In the genomic region with DNA sequence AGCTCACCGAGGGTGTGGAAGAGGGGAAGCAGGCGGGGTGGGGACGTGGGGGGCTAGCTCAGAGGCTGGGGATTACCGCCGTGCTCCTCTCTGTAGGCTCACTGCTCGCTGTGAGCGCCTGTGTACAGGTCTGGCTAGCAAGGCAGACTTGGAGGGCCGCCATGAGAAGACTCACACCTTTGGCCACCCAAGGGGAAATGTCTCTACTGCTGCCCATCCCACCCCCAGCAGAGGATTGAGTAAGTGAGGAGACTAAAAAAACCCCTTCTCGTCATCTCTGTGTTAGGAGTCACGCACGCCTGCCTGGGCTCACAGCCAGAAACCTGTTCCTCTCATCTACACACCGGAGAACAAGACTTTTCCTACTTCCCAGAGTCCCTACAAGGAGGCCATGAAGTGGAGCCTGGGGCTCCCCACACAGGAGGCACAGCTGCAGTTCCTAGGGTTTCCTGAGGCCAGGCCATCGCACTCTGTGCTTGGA, we compare ENCODE assay signal across 10 mouse cellular contexts.
DNase-seq lines count a peak whose midpoint lies in the region; ATAC-seq lines count a peak whose summit lies in the region.
"Had no signal": no experiment of that assay in that cellular context is flagged by ENCODE, and none has a peak within 500 bp of the region (broad histone marks: within the 10 kb centered on the region; RNA-seq: fewer than 3 reads in every experiment).

No protein-coding gene starts in this region.

- no peak overlapping the region for H3K4me3 ChIP-seq in kidney, embryonic 14.5 days (ENCODE audit: low read length)
- no peak overlapping the region for H3K4me3 ChIP-seq in kidney, embryonic 15.5 days (replicated peaks)
- H3K4me3 ChIP-seq in heart, embryonic 14.5 days (ENCODE audit: control insufficient read depth in 1 of 2, insufficient read depth in 1 of 2, low read depth in 1 of 2, low read length in 2 of 2) = no peak overlapping the region
- H3K4me3 ChIP-seq: erythroblast, embryonic 14.5 days; neural tube, embryonic 12.5 days had no signal

- H3K27ac ChIP-seq in kidney, embryonic 14.5 days (ENCODE audit: low read depth, low read length) = no peak overlapping the region
- no peak overlapping the region for H3K27ac ChIP-seq in kidney, embryonic 15.5 days
- peak overlapping the region; percentile 35 to 64; a peak in 3 of 4 replicates for H3K27ac ChIP-seq in heart, embryonic 14.5 days (replicated peaks in 1 of 2; ENCODE audit: control insufficient read depth in 1 of 2, insufficient read depth in 1 of 2, low read depth in 2 of 2, low read length in 2 of 2)
- H3K27ac ChIP-seq: neural tube, embryonic 12.5 days had no signal

- 74% methylated on average over 13 of the region's 13 CpGs for WGBS in kidney, embryonic 14.5 days
- WGBS in kidney, embryonic 15.5 days = 75% methylated on average over 13 of the region's 13 CpGs
- WGBS in heart, embryonic 14.5 days = 59% methylated on average over 13 of the region's 13 CpGs

- H3K27me3 ChIP-seq in kidney, embryonic 14.5 days (ENCODE audit: control insufficient read depth, insufficient read depth, low read length) = no peaks in the 10 kb centered on the region
- H3K27me3 ChIP-seq in kidney, embryonic 15.5 days = no peaks in the 10 kb centered on the region
- H3K27me3 ChIP-seq in heart, embryonic 14.5 days (ENCODE audit: control insufficient read depth, insufficient read depth, low read length) = no peaks in the 10 kb centered on the region
- H3K27me3 ChIP-seq: neural tube, embryonic 12.5 days had no signal

- peak; percentile 17 for DNase-seq in adrenal gland, postnatal 14 days
- DNase-seq in adrenal gland, postnatal 10 days = no peak
- peak; percentile 47 for DNase-seq in cerebellum, adult 11 months
- no peak for DNase-seq in frontal cortex, postnatal 10 days (ENCODE audit: low spot score in 2 of 2)
- no peak for DNase-seq in lung, postnatal 14 days

- no peaks in the 10 kb centered on the region for H3K9me3 ChIP-seq in kidney, embryonic 14.5 days (ENCODE audit: control insufficient read depth, low read length)
- no peaks in the 10 kb centered on the region for H3K9me3 ChIP-seq in kidney, embryonic 15.5 days (replicated peaks)
- H3K9me3 ChIP-seq in heart, embryonic 14.5 days (ENCODE audit: control insufficient read depth, low read length) = no peaks in the 10 kb centered on the region
- H3K9me3 ChIP-seq: neural tube, embryonic 12.5 days had no signal

- H3K36me3 ChIP-seq in kidney, embryonic 14.5 days (ENCODE audit: control insufficient read depth, insufficient read depth, low read length) = no peaks in the 10 kb centered on the region
- H3K36me3 ChIP-seq in kidney, embryonic 15.5 days = no peaks in the 10 kb centered on the region
- H3K36me3 ChIP-seq in heart, embryonic 14.5 days (ENCODE audit: control insufficient read depth, insufficient read depth, low read length) = 0 out of 2 replicates have a peak, but pooled peaks cover 7% of the 10 kb centered on the region

- peak; percentile 16; the same call in 1 of the 2 replicates for ATAC-seq in kidney, embryonic 14.5 days (ENCODE audit: low FRiP score, low TSS enrichment)
- ATAC-seq in kidney, embryonic 15.5 days (replicated peaks; ENCODE audit: low FRiP score) = no peak
- peak; percentile 26; the same call in 1 of the 2 replicates for ATAC-seq in heart, embryonic 14.5 days (ENCODE audit: insufficient number of reproducible peaks, insufficient read depth, low FRiP score, low read depth)

- H3K9ac ChIP-seq in kidney, embryonic 14.5 days (ENCODE audit: low read depth, low read length) = no peak overlapping the region
- no peak overlapping the region for H3K9ac ChIP-seq in kidney, embryonic 15.5 days
- H3K9ac ChIP-seq in heart, embryonic 14.5 days (ENCODE audit: low read length) = no peak overlapping the region; the same call in 1 of the 2 replicates
- H3K9ac ChIP-seq: neural tube, embryonic 12.5 days had no signal

- no peak overlapping the region for H3K4me2 ChIP-seq in kidney, embryonic 14.5 days (replicated peaks; ENCODE audit: low read depth, low read length)
- H3K4me2 ChIP-seq in kidney, embryonic 15.5 days = no peak overlapping the region
- H3K4me2 ChIP-seq in heart, embryonic 14.5 days (ENCODE audit: low read length) = no peak overlapping the region
- H3K4me2 ChIP-seq: neural tube, embryonic 12.5 days had no signal

- H3K4me1 ChIP-seq in kidney, embryonic 14.5 days (ENCODE audit: control insufficient read depth, insufficient read depth, low read length) = 0 out of 2 replicates have a peak, but pooled peaks cover 5% of the 10 kb centered on the region
- peaks cover 11% of the 10 kb centered on the region for H3K4me1 ChIP-seq in kidney, embryonic 15.5 days
- peaks cover 10 to 17% of the 10 kb centered on the region in 2 experiments for H3K4me1 ChIP-seq in heart, embryonic 14.5 days (ENCODE audit: control insufficient read depth in 2 of 2, insufficient read depth in 2 of 2, low read length in 2 of 2)
- H3K4me1 ChIP-seq: neural tube, embryonic 12.5 days had no signal

Comparison
In these comparisons a context has a peak if more than half of its experiments do, and no peak if none do; other contexts are left out.
1. DNase-seq: peak in adrenal gland, postnatal 14 days (single experiment) and cerebellum, adult 11 months (single experiment); none in adrenal gland, postnatal 10 days (single experiment), frontal cortex, postnatal 10 days (0 of 2) and lung, postnatal 14 days (single experiment).
2. H3K27ac ChIP-seq: peak in heart, embryonic 14.5 days (2 of 2); none in kidney, embryonic 14.5 days (single experiment) and kidney, embryonic 15.5 days (single experiment).